Mouse (Mus musculus) naive thymus-derived CD4-positive, alpha-beta T cell, adult 5 months (primary cell): ENCODE results near the gene Zfp825. TPM values are rescaled to one million over a fixed set of nuclear protein-coding genes. Genes with fewer than 3 reads are reported as not detected.

Source experiments
- polyA plus RNA-seq: library from polyadenylated mRNA; unstranded; fragments of 100-300 nt; shearing (Covaris generic); gene quantifications from one replicate; pipeline ENCODE4 v1.2.1, GENCODE M21; 2017

The Zfp825 gene
- polyA plus RNA-seq: 8.1 TPM

DNA sequence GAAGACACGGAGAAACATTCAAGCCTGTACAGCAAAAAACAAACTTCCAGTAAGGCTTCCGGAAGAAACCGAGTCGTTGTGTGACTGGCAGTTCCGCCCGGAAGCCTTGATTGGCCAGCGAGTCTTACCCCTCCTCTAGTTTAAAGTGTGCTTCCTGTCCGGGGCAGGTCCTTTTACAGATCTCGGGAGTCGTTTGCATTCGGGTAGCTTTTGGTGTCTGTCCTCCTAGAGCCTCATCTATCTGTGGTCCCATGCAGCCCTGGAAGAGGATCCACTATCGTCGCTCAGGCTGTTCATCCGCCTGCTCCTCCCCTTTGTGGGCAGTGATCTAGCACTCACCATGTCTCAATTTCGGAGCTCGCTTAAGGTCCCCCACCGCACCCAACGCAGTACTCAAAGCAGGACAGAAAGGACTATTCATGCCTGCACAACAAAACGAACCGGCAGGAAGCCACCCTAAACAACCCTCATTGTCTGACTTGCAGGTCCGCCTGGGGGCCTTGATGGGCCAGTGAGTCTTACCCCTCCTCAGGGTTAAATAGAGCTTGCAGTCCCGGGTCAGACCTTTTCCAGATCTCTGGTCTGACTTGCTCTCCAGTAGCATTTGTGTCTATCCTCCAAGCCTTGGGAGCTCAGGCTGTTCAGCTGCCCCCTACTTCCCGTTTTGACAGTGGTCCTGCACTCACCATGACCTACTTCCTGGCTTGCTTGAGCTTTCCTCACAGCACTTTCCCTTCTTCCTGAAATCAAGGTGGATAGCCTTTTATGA lies at the start of gene Zfp825:
Gene Zfp825 (minus strand): TSS at position 82 of the 769 bp plus-strand sequence.

Other genes starting within 250 kb of the Zfp825 start
- not detected for gene Ahrr, start 201.7 kb downstream of the Zfp825 start, polyA plus RNA-seq
- 144 TPM for gene Pdcd6, start 176.4 kb downstream of the Zfp825 start, polyA plus RNA-seq
- 305 TPM for gene Sdha, start 143.7 kb downstream of the Zfp825 start, polyA plus RNA-seq
- gene Ccdc127, start 143.7 kb downstream of the Zfp825 start, polyA plus RNA-seq: 30.0 TPM
- gene Lrrc14b, start 130.0 kb downstream of the Zfp825 start, polyA plus RNA-seq: not detected
- 0.66 TPM for gene Zfp72, start 103.2 kb downstream of the Zfp825 start, polyA plus RNA-seq
- 51.3 TPM for gene Ftl1-ps1, start 94.3 kb downstream of the Zfp825 start, polyA plus RNA-seq
- 111 TPM for gene Erap1, start 145.6 kb upstream of the Zfp825 start, polyA plus RNA-seq